Mouse (Mus musculus) spleen, postnatal 36 days (tissue): ENCODE data around the gene Bet1l.
A peak's percentile ranks its signal among the peaks of the same experiment; 100 is the strongest.

Experiments
- DNase-seq, 2 experiments: peaks; one replicate each; pipeline ENCODE4 v3.0.0; 2022; ENCODE audit warnings: low spot score in 2 of 2, mixed read lengths in 1 of 2

The Bet1l gene

GRCm38 (mm10) chr7:140833341-140833740 lies 24.0 kb downstream of the Bet1l start:
- DNase-seq: no peak

- no peak for DNase-seq
Observed at GRCm38 (mm10) chr7:140831447-140831846, 25.9 kb downstream of the Bet1l start.

- no peak for DNase-seq
Observed at GRCm38 (mm10) chr7:140828171-140828881, 29.1 kb downstream of the Bet1l start.

GRCm38 (mm10) chr7:140822731-140823130 lies 34.6 kb downstream of the Bet1l start:
- no peak for DNase-seq

GRCm38 (mm10) chr7:140821653-140822329 lies 35.6 kb downstream of the Bet1l start, which contains the start of gene Zfp941:
TSS of gene Zfp941 (minus strand) at chr7:140822178.
- DNase-seq: no peak

GRCm38 (mm10) chr7:140821305-140821652 lies 36.1 kb downstream of the Bet1l start:
- no peak for DNase-seq

- DNase-seq: no peak
Observed at GRCm38 (mm10) chr7:140820173-140820572, 37.2 kb downstream of the Bet1l start.

GRCm38 (mm10) chr7:140812850-140813249 lies 44.5 kb downstream of the Bet1l start:
- no peak for DNase-seq

GRCm38 (mm10) chr7:140811714-140812113 lies 45.7 kb downstream of the Bet1l start:
- no peak for DNase-seq

GRCm38 (mm10) chr7:140810496-140810895 lies 46.9 kb downstream of the Bet1l start:
- DNase-seq: no peak

GRCm38 (mm10) chr7:140805704-140806103 lies 51.7 kb downstream of the Bet1l start:
- DNase-seq: peak in 1 of 2 experiments; percentile 22
